Comparison of ENCODE assay signal across 10 mouse cellular contexts in genomic region chr1:44064625-44065024, GRCm38 (mm10). TPM values are rescaled to one million over a fixed set of nuclear protein-coding genes. Genes with fewer than 3 reads are reported as not detected.
DNase-seq lines count a peak whose midpoint lies in the region; TF ChIP-seq lines count a peak whose summit lies in the region.
"Had no signal": no experiment of that assay in that cellular context is flagged by ENCODE, and none has a peak within 500 bp of the region (broad histone marks: within the 10 kb centered on the region; RNA-seq: fewer than 3 reads in every experiment).

No protein-coding gene starts in this region.

- no peak overlapping the region for H3K27ac ChIP-seq in heart, embryonic 10.5 days
- H3K27ac ChIP-seq in CH12.LX (ENCODE audit: insufficient read depth, low read depth): no peak overlapping the region
- H3K27ac ChIP-seq: liver, embryonic 15.5 days had no signal

- H3K4me2 ChIP-seq in CH12.LX (ENCODE audit: insufficient read depth, low read depth, poor library complexity, severe bottlenecking): no peak overlapping the region
- H3K4me2 ChIP-seq: liver, embryonic 15.5 days had no signal

- no peak for TF ChIP-seq EP300 in CH12.LX (IDR thresholded peaks at IDR 0.05; ENCODE audit: low read length)

- TF ChIP-seq POLR2A in CH12.LX (IDR thresholded peaks at IDR 0.05; ENCODE audit: low read depth, low read length): no peak

- no peaks in the 10 kb centered on the region for H3K79me2 ChIP-seq in CH12.LX (replicated peaks; ENCODE audit: control insufficient read depth, extremely low read depth, insufficient read depth, poor library complexity, severe bottlenecking)

- no peaks in the 10 kb centered on the region for H3K4me1 ChIP-seq in heart, embryonic 10.5 days
- H3K4me1 ChIP-seq in CH12.LX (ENCODE audit: control insufficient read depth in 1 of 2, insufficient read depth in 2 of 2): peaks cover 0 to 16% of the 10 kb centered on the region in 2 experiments; a peak in 2 of 4 replicates
- H3K4me1 ChIP-seq: liver, embryonic 15.5 days had no signal

- no peaks in the 10 kb centered on the region for H3K36me3 ChIP-seq in heart, embryonic 10.5 days
- no peaks in the 10 kb centered on the region for H3K36me3 ChIP-seq in CH12.LX (replicated peaks in 1 of 2; ENCODE audit: control insufficient read depth in 1 of 2, insufficient read depth in 1 of 2, low read length in 1 of 2)
- H3K36me3 ChIP-seq: liver, embryonic 15.5 days had no signal

- 0% methylated on average over 1 of the region's 1 CpGs for WGBS in heart, embryonic 10.5 days

- no peaks in the 10 kb centered on the region for H3K9me3 ChIP-seq in heart, embryonic 10.5 days
- no peaks in the 10 kb centered on the region for H3K9me3 ChIP-seq in CH12.LX (replicated peaks; ENCODE audit: low read length)
- H3K9me3 ChIP-seq: liver, embryonic 15.5 days had no signal

- H3K4me3 ChIP-seq in heart, embryonic 10.5 days: no peak overlapping the region
- no peak overlapping the region for H3K4me3 ChIP-seq in CH12.LX (replicated peaks in 1 of 3; ENCODE audit: low read depth in 2 of 3, low read length in 2 of 3, poor library complexity in 1 of 3)
- H3K4me3 ChIP-seq: liver, embryonic 15.5 days had no signal

- in situ Hi-C loops in CH12.LX (cut with MboI; ENCODE audit: low pct_ligation_motif_present, low pct_unique_long_range_greater_than_20kb, low sequenced_read_pairs): loop anchor here (5.0 to 10.0 kb wide), 2 partner anchors 162 to 420 kb away; no protein-coding TSS in a partner anchor

- dilution Hi-C loops in CH12.LX (cut with MboI; ENCODE audit: extremely low pct_ligation_motif_present, extremely low pct_unique_long_range_greater_than_20kb, low sequenced_read_pairs): no loop called here

- peak; percentile 50 for DNase-seq in heart, adult 11 months
- DNase-seq in heart, embryonic 10.5 days (ENCODE audit: low spot score): no peak
- DNase-seq in CH12.LX (ENCODE audit: extremely low read depth): peak; percentile 81
- peak; percentile 55 for DNase-seq in c-Kit-positive CD71-negative TER-119-negative erythroid progenitor cells, embryonic 14.5 days (ENCODE audit: low read depth)
- DNase-seq in gonadal fat pad, adult 2 months (ENCODE audit: low read depth): peak; percentile 12
- peak; percentile 46 to 62 for DNase-seq in layer of hippocampus, postnatal 10 days (ENCODE audit: low spot score in 2 of 2)
- DNase-seq in mesoderm, embryonic 11.5 days (ENCODE audit: low read depth, low spot score): peak; percentile 40
- peak; percentile 22 for DNase-seq in testis, postnatal 14 days (ENCODE audit: low spot score)

- peak; percentile 60 to 92; a peak in 3 of 4 replicates for TF ChIP-seq CTCF in CH12.LX (conservative IDR thresholded peaks at IDR 0.05 in 1 of 2, IDR thresholded peaks at IDR 0.05 in 1 of 2; ENCODE audit: low read depth in 2 of 2, low read length in 2 of 2)

- peak; percentile 87 for TF ChIP-seq RAD21 in CH12.LX (IDR thresholded peaks at IDR 0.05; ENCODE audit: low read depth, low read length)

- H3K27me3 ChIP-seq in heart, embryonic 10.5 days (ENCODE audit: insufficient read depth, poor library complexity, severe bottlenecking): no peaks in the 10 kb centered on the region
- no peaks in the 10 kb centered on the region for H3K27me3 ChIP-seq in CH12.LX (replicated peaks)
- H3K27me3 ChIP-seq: liver, embryonic 15.5 days had no signal

- H3K9ac ChIP-seq in CH12.LX (ENCODE audit: insufficient read depth, low read depth): no peak overlapping the region
- H3K9ac ChIP-seq: liver, embryonic 15.5 days had no signal

TF ChIP-seq in CH12.LX, 34 proteins besides CTCF, POLR2A, EP300 and RAD21:
- TF ChIP-seq ELF1 (IDR thresholded peaks at IDR 0.05; ENCODE audit: low read depth, low read length) (no peak), CHD1 (IDR thresholded peaks at IDR 0.05; ENCODE audit: low read depth, low read length) (no peak), TCF12 (IDR thresholded peaks at IDR 0.05; ENCODE audit: low read depth, low read length) (no peak), SMC3 (IDR thresholded peaks at IDR 0.05; ENCODE audit: low read depth, low read length) (peak; percentile 88), ZC3H11A (IDR thresholded peaks at IDR 0.05; ENCODE audit: low read depth, low read length) (peak; percentile 48)

RNA-seq across cellular contexts. Expression of gene Gm8251, which starts 2.9 kb away (rescaled TPM):
- polyA plus RNA-seq in heart, embryonic 10.5 days (2016; fragmentation: Nextera tagmentation; extraction: Ambion mirVana): 0.02 and 0.05 TPM in 2 replicates
- total RNA-seq in CH12.LX (2012; rRNA removed): 0.08 and 0.13 TPM in 2 replicates
- total RNA-seq in CH12.LX (2014; rRNA removed): 0.13 and 0.24 TPM in 2 replicates
- 0.23 and 0.34 TPM in 2 replicates for polyA plus RNA-seq in CH12.LX (2012; ENCODE audit: insufficient read length, low read depth)
- not detected in 2 replicates for polyA plus RNA-seq in gonadal fat pad, adult 2 months (2012; rRNA removed)
- total RNA-seq in layer of hippocampus, postnatal 10 days (2021): not detected
- total RNA-seq: adrenal gland, postnatal 4 days had no signal

RNA-seq across cellular contexts. Expression of gene Tex30, which starts 37.6 kb away (rescaled TPM):
- polyA plus RNA-seq in heart, embryonic 10.5 days (2016; fragmentation: Nextera tagmentation; extraction: Ambion mirVana): 80.2 and 106 TPM in 2 replicates
- total RNA-seq in CH12.LX (2012; rRNA removed) (54.2 and 69.8 TPM in 2 replicates), CH12.LX (2014; rRNA removed) (196 and 211 TPM in 2 replicates)
- polyA plus RNA-seq in CH12.LX (2012; ENCODE audit: insufficient read length, low read depth): 89.6 and 111 TPM in 2 replicates
- polyA plus RNA-seq in gonadal fat pad, adult 2 months (2012; rRNA removed): 4.8 and 5.8 TPM in 2 replicates
- 10 to 100 TPM in 1 of 2 experiments, 1 to 10 TPM in 1; 6.8 to 13.1 TPM for total RNA-seq in layer of hippocampus, postnatal 10 days (2021)

RNA-seq across cellular contexts. Expression of gene Mettl21c, which starts 44.8 kb away (rescaled TPM):
- 0.15 and 0.23 TPM in 2 replicates for polyA plus RNA-seq in heart, embryonic 10.5 days (2016; fragmentation: Nextera tagmentation; extraction: Ambion mirVana)
- 0.13 and 0.17 TPM in 2 replicates for total RNA-seq in CH12.LX (2012; rRNA removed)
- total RNA-seq in CH12.LX (2014; rRNA removed): 0.31 and 0.47 TPM in 2 replicates
- 0.16 and 0.37 TPM in 2 replicates for polyA plus RNA-seq in CH12.LX (2012; ENCODE audit: insufficient read length, low read depth)
- 0.03 and 0.24 TPM in 2 replicates for polyA plus RNA-seq in gonadal fat pad, adult 2 months (2012; rRNA removed)
- total RNA-seq in layer of hippocampus, postnatal 10 days (2021): under 1 TPM; 0.49 to 0.50 TPM

RNA-seq across cellular contexts. Expression of gene Kdelc1, which starts 54.0 kb away (rescaled TPM):
- 57.3 and 59.0 TPM in 2 replicates for polyA plus RNA-seq in heart, embryonic 10.5 days (2016; fragmentation: Nextera tagmentation; extraction: Ambion mirVana)
- total RNA-seq in CH12.LX (2012; rRNA removed): 0.04 TPM in 1 of 2 replicates, not detected in the other
- total RNA-seq in CH12.LX (2014; rRNA removed): not detected in 2 replicates
- polyA plus RNA-seq in CH12.LX (2012; ENCODE audit: insufficient read length, low read depth): 0.16 TPM in 1 of 2 replicates, not detected in the other
- 10.4 and 12.2 TPM in 2 replicates for polyA plus RNA-seq in gonadal fat pad, adult 2 months (2012; rRNA removed)
- total RNA-seq in layer of hippocampus, postnatal 10 days (2021): 10 to 100 TPM; 11.6 to 13.1 TPM

RNA-seq across cellular contexts. Expression of gene Bivm, which starts 54.1 kb away (rescaled TPM):
- 15.2 and 16.1 TPM in 2 replicates for polyA plus RNA-seq in heart, embryonic 10.5 days (2016; fragmentation: Nextera tagmentation; extraction: Ambion mirVana)
- total RNA-seq in CH12.LX (2012; rRNA removed) (0.04 TPM in 1 of 2 replicates, not detected in the other), CH12.LX (2014; rRNA removed) (0.05 and 0.11 TPM in 2 replicates)
- polyA plus RNA-seq in CH12.LX (2012; ENCODE audit: insufficient read length, low read depth): 0.07 and 0.09 TPM in 2 replicates
- polyA plus RNA-seq in gonadal fat pad, adult 2 months (2012; rRNA removed): 9.5 and 11.1 TPM in 2 replicates
- 10 to 100 TPM; 37.3 to 41.6 TPM for total RNA-seq in layer of hippocampus, postnatal 10 days (2021)

Comparison
In these comparisons a context has a peak if more than half of its experiments do, and no peak if none do; other contexts are left out.
1. RNA of gene Tex30, which starts 37.6 kb away (polyA plus RNA-seq): 80.2 to 106 TPM in heart, embryonic 10.5 days and 89.6 to 111 TPM in CH12.LX; 4.8 to 5.8 TPM in gonadal fat pad, adult 2 months; every median in the first group is over 10 times any median in the second.